Mouse (Mus musculus): ENCODE measurements at regions not wholly inside any gene's neighbourhood (a gene's known extent, or its start where the extent isn't known, plus 50 kb on each side); places are given as distances from the start of the nearest gene placed in this dataset.

GRCm38 (mm10) chr12:45437271-45437670 lies 362.8 kb upstream of the Stxbp6 start:
- no peak overlapping the region for H3K4me2 ChIP-seq
- no peak overlapping the region for H3K4me3 ChIP-seq (replicated peaks)
- no peaks in the 10 kb centered on the region for H3K9me3 ChIP-seq
- H3K27ac ChIP-seq: no peak overlapping the region
- peaks cover 5% of the 10 kb centered on the region; the same call in 1 of the 2 replicates for H3K4me1 ChIP-seq (replicated peaks)
- H3K27me3 ChIP-seq: no peaks in the 10 kb centered on the region
- no peak overlapping the region for H3K9ac ChIP-seq (replicated peaks)
- ATAC-seq (ENCODE audit: insufficient number of reproducible peaks, insufficient read depth, low FRiP score, low TSS enrichment, low read depth): no peak
- no peaks in the 10 kb centered on the region for H3K36me3 ChIP-seq

GRCm38 (mm10) chr12:45399436-45399835 lies 324.9 kb upstream of the Stxbp6 start:
- H3K9me3 ChIP-seq: no peaks in the 10 kb centered on the region
- H3K27me3 ChIP-seq: no peaks in the 10 kb centered on the region
- H3K27ac ChIP-seq: no peak overlapping the region
- WGBS: 80% methylated on average over 2 of the region's 2 CpGs
- no peak overlapping the region for H3K4me3 ChIP-seq (replicated peaks)
- H3K4me1 ChIP-seq (replicated peaks): no peaks in the 10 kb centered on the region
- H3K4me2 ChIP-seq: no peak overlapping the region
- no peaks in the 10 kb centered on the region for H3K36me3 ChIP-seq
- ATAC-seq (ENCODE audit: insufficient number of reproducible peaks, insufficient read depth, low FRiP score, low TSS enrichment, low read depth): no peak
- no peak overlapping the region for H3K9ac ChIP-seq (replicated peaks)

- H3K4me3 ChIP-seq (replicated peaks): no peak overlapping the region
- H3K36me3 ChIP-seq: no peaks in the 10 kb centered on the region
- H3K4me2 ChIP-seq: no peak overlapping the region
- 60% methylated on average over 3 of the region's 3 CpGs for WGBS
- no peak overlapping the region for H3K27ac ChIP-seq
- no peak overlapping the region for H3K9ac ChIP-seq (replicated peaks)
- ATAC-seq (ENCODE audit: insufficient number of reproducible peaks, insufficient read depth, low FRiP score, low TSS enrichment, low read depth): no peak
- H3K27me3 ChIP-seq: no peaks in the 10 kb centered on the region
- H3K4me1 ChIP-seq (replicated peaks): no peaks in the 10 kb centered on the region
- H3K9me3 ChIP-seq: peaks cover 14% of the 10 kb centered on the region; the same call in 1 of the 2 replicates
These were observed 310.4 kb upstream of the Stxbp6 start for GRCm38 (mm10) chr12:45384864-45385263.
